In the genomic region with DNA sequence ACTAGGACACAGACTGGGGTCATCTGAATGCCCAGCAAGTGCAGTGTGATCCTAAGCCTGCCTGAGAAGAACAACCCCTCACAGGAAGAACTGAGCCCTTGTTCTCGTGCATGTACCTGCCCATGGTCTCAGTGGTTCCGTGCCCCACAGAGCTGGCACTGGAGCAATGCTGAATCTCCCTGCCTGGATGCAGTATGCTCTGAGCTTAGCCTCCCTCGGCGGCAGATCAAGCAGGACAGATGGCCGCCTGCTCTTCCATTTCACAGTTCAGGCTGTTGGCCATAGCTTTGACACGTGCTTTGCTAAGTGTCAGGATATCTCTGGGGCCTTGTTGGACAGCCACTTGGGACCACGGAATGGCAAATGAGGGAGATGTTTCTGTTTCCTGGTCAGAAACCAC, we compare ENCODE assay signal across 8 mouse cellular contexts.
"Had no signal": no experiment of that assay in that cellular context is flagged by ENCODE, and none has a peak within 500 bp of the region (broad histone marks: within the 10 kb centered on the region; RNA-seq: fewer than 3 reads in every experiment).

No protein-coding gene starts in this region.

- DNase-seq: kidney, postnatal 14 days; lung, embryonic 14.5 days; lung, postnatal 10 days; lung, postnatal 4 days; midbrain, embryonic 14.5 days; right cerebral cortex, adult 18-20 months; right cerebral cortex, postnatal 25 days had no signal

- ATAC-seq: liver, embryonic 12.5 days had no signal
